Mouse (Mus musculus) left cerebral cortex, postnatal 36 days (tissue): ENCODE measurements at regions not wholly inside any gene's neighbourhood (a gene's known extent, or its start where the extent isn't known, plus 50 kb on each side); places are given as distances from the start of the nearest gene placed in this dataset.
A peak's percentile ranks its signal among the peaks of the same experiment; 100 is the strongest.

Experiments
- DNase-seq, 2 experiments: peaks; one replicate each; pipeline ENCODE4 v3.0.0; 2021 to 2022; ENCODE audit warnings: low spot score in 2 of 2, mixed read lengths in 1 of 2
- intact Hi-C: fragments of 180-260 bp; cut with DNase I; formaldehyde crosslinking; loops from one replicate; pipeline ENCODE4 v1.15.1; 2025

GRCm38 (mm10) chr10:14234005-14234602 is 268.2 kb downstream of the Hivep2 start:
- intact Hi-C loops, result no loop called here
- no peak for DNase-seq

GRCm38 (mm10) chr10:14233335-14233734 is 267.5 kb downstream of the Hivep2 start:
- intact Hi-C loops, result no loop called here
- DNase-seq, result no peak

- intact Hi-C loops, result no loop called here
- no peak for DNase-seq
These were observed 265.6 kb downstream of the Hivep2 start for GRCm38 (mm10) chr10:14231464-14231863.

- intact Hi-C loops, result no loop called here
- DNase-seq, result no peak
These were observed 251.4 kb downstream of the Hivep2 start for GRCm38 (mm10) chr10:14217284-14217683.

- peak; percentile 57 to 68 for DNase-seq
- intact Hi-C loops, result loop anchor here (1.0 kb wide), 1 partner anchor 98 kb away; no protein-coding TSS in a partner anchor
These were observed 250.5 kb downstream of the Hivep2 start for GRCm38 (mm10) chr10:14216191-14216992.

GRCm38 (mm10) chr10:14215512-14215911 is 249.6 kb downstream of the Hivep2 start:
- DNase-seq, result peak; percentile 56 to 70

GRCm38 (mm10) chr10:14213536-14213935 is 247.7 kb downstream of the Hivep2 start:
- intact Hi-C loops, result loop anchor here (5.0 kb wide), 2 partner anchors 179 to 246 kb away; partner anchors contain the start of gene Hivep2
- DNase-seq, result no peak

More at GRCm38 (mm10) chr10:14215512-14215911, 249.6 kb downstream of the Hivep2 start:
- intact Hi-C loops, result no loop called here

- intact Hi-C loops, result loop anchor here (1.0 to 5.0 kb wide), 4 partner anchors 15 to 245 kb away; partner anchors contain the start of gene Hivep2
- DNase-seq, result peak; percentile 86 to 90
These were observed 246.1 kb downstream of the Hivep2 start for GRCm38 (mm10) chr10:14211926-14212325.

- peak; percentile 61 to 66 for DNase-seq
- intact Hi-C loops, result loop anchor here (1.0 to 5.0 kb wide), 4 partner anchors 15 to 244 kb away; partner anchors contain the start of gene Hivep2
These were observed 245.6 kb downstream of the Hivep2 start for GRCm38 (mm10) chr10:14211481-14211880.

- intact Hi-C loops, result loop anchor here (2.0 to 5.0 kb wide), 3 partner anchors 14 to 243 kb away; partner anchors contain the start of gene Hivep2
- DNase-seq, result peak; percentile 84 to 87
These were observed 244.6 kb downstream of the Hivep2 start for GRCm38 (mm10) chr10:14210445-14210844.

GRCm38 (mm10) chr10:14210045-14210444 is 244.2 kb downstream of the Hivep2 start:
- intact Hi-C loops, result loop anchor here (2.0 to 5.0 kb wide), 3 partner anchors 13 to 243 kb away; partner anchors contain the start of gene Hivep2
- no peak for DNase-seq

- intact Hi-C loops, result loop anchor here (5.0 kb wide), 1 partner anchor 151 kb away; no protein-coding TSS in a partner anchor
- DNase-seq, result no peak
These were observed 242.3 kb downstream of the Hivep2 start for GRCm38 (mm10) chr10:14208206-14208605.

- peak; percentile 52 to 64 for DNase-seq
- intact Hi-C loops, result loop anchor here (5.0 kb wide), 1 partner anchor 150 kb away; no protein-coding TSS in a partner anchor
These were observed 241.7 kb downstream of the Hivep2 start for GRCm38 (mm10) chr10:14207616-14208015.

GRCm38 (mm10) chr10:14207051-14207570 is 241.2 kb downstream of the Hivep2 start:
- DNase-seq, result no peak
- intact Hi-C loops, result loop anchor here (5.0 kb wide), 1 partner anchor 150 kb away; no protein-coding TSS in a partner anchor
